Mouse (Mus musculus) forebrain, embryonic 11.5 days (tissue): ENCODE measurements around the gene Ptma. TPM values are rescaled to one million over a fixed set of nuclear protein-coding genes. Genes with fewer than 3 reads are reported as not detected.
A peak's percentile ranks its signal among the peaks of the same experiment; 100 is the strongest.
"Not testable (repeated sequence)": the region's sequence is repeated elsewhere in the genome, so short reads cannot be mapped to it uniquely, and the experiment has no call there.

Experiments used
- ATAC-seq: fragments of 200-750 bp; cut with Nextera tagmentation; replicated peaks from 2 replicates; pipeline ENCODE4 v1.8.0; 2017; ENCODE audit warnings: moderate TSS enrichment; ENCODE audit not compliant: low FRiP score
- DNase-seq: peaks from one replicate; pipeline ENCODE4 v3.0.0-alpha.2; 2017; ENCODE audit warnings: low spot score
- H3K27ac ChIP-seq: fragments of 300-500 bp; sonication (generic); 2 replicates; pipeline ENCODE4 v1.5.1; 2014; ENCODE audit warnings: low read depth, low read length
- H3K27me3 ChIP-seq: fragments of 300-500 bp; sonication (generic); 2 replicates; pipeline ENCODE4 v1.6.1; 2014; ENCODE audit warnings: mild to moderate bottlenecking, low read length, mixed read lengths; ENCODE audit not compliant: control insufficient read depth, insufficient read depth
- H3K36me3 ChIP-seq: fragments of 300-500 bp; sonication (generic); 2 replicates; pipeline ENCODE4 v1.6.1; 2014; ENCODE audit warnings: mild to moderate bottlenecking, low read length, moderate library complexity, mixed read lengths; ENCODE audit not compliant: control insufficient read depth, insufficient read depth
- H3K4me1 ChIP-seq: fragments of 300-500 bp; sonication (generic); replicated peaks from 2 replicates; pipeline ENCODE4 v1.6.1; 2014; ENCODE audit warnings: low read length, mixed read lengths; ENCODE audit not compliant: control insufficient read depth, insufficient read depth
- H3K4me2 ChIP-seq: fragments of 300-500 bp; sonication (generic); 2 replicates; pipeline ENCODE4 v1.6.1; 2014; ENCODE audit warnings: low read depth, mild to moderate bottlenecking, low read length, moderate library complexity, mixed read lengths; ENCODE audit not compliant: severe bottlenecking
- H3K4me3 ChIP-seq: fragments of 300-500 bp; sonication (generic); 2 replicates; pipeline ENCODE4 v1.5.1; 2014; ENCODE audit warnings: low read depth, low read length
- H3K9ac ChIP-seq: fragments of 300-500 bp; sonication (generic); 2 replicates; pipeline ENCODE4 v1.6.1; 2014; ENCODE audit warnings: low read length
- H3K9me3 ChIP-seq: fragments of 300-500 bp; sonication (generic); 2 replicates; pipeline ENCODE4 v1.6.1; 2016; ENCODE audit warnings: low read length, mixed read lengths; ENCODE audit not compliant: control insufficient read depth
- WGBS: fragments of 180-500 bp; shearing (Covaris S2); extraction: QIAGEN DNeasy Blood & Tissue Kit; methylation state at CpG from one replicate; pipeline ENCODE4 v1.1.7; 2014; 5-methylcytosine and 5-hydroxymethylcytosine counted together
- polyA plus RNA-seq: library from polyadenylated mRNA; unstranded; fragments of >200 nt; fragmentation: Nextera tagmentation; extraction: Ambion mirVana; gene quantifications from 2 replicates; pipeline ENCODE4 v1.2.1, GENCODE M21; 2014

Gene Ptma
- polyA plus RNA-seq, 1 experiment from 2014 or later, result 3,412 TPM

DNA sequence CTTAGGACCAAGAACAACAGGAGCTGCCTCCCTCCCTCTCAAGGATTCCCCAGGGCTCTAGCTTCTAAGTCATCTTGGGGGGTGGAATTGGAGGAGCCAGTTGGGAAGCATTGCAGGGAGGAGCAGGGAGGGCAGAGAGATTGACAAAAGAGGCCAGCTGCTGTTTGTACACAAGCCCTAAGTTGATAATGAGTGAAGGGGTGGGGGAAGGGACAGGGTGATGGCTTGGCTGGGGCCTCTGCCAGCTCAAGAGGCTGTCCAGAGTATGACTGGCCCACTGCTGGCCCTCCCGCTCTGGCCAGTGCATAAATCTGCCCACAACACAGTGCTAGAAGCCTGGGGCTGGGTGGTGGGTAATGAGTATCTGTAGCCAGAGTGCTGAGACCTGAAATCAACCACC is 21.1 kb upstream of the Ptma start:
- Histone ChIP-seq H3K4me3 (no peak overlapping the region), H3K9me3 (no peaks in the 10 kb centered on the region), H3K27ac (peak overlapping the region; percentile 86), H3K4me2 (peak overlapping the region; percentile 18; the same call in 1 of the 2 replicates), H3K36me3 (no peaks in the 10 kb centered on the region), H3K27me3 (no peaks in the 10 kb centered on the region), H3K9ac (peak overlapping the region; percentile 74), H3K4me1 (peaks cover 28% of the 10 kb centered on the region)
- no peak for ATAC-seq
- 46% methylated on average over 1 of the region's 1 CpGs for WGBS
- DNase-seq, result peak; percentile 62

DNA sequence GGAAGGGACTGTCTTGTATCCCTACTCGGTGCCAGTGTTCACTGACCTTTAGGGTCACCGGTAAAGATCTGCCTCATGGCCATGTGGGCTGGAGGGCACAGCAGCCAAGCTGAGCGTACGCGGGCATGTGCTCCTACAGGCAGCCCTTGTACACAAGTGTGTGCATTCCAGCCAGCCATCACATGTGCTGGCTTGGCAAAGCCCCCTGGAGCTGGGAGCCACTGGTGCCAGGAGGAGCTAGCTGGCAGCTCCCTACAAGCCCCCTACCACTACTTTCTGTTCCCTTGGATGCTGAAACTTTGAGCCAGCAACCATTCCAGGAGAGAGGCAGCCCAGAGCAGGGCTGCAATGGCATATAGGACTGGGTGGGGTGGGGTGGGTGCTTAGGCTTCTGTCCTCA is 20.1 kb upstream of the Ptma start:
- H3K4me1 ChIP-seq, result peaks cover 29% of the 10 kb centered on the region
- WGBS, result 87% methylated on average over 5 of the region's 5 CpGs
- H3K27ac ChIP-seq, result no peak overlapping the region

DNA sequence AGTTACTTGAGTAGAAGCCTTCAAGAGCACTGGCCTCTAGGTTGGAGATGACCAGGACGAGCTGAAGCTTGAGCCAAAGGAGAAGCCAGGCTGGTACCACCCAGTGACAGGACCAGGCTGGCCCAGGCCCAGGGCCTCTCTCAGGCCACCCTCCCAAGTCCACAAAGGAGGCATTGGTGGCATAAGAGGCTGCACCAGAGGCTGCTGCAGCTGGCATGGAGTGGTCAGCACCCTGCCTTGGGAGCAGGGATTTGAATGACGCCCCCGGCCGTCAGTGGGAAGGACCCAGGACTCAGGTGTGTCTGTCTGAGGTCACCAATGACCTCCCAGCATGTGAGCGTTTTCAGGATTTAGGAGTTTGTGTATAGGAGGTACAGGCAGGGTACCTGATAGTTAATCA is 18.7 kb upstream of the Ptma start:
- H3K4me1 ChIP-seq, result peaks cover 19% of the 10 kb centered on the region; the same call in 1 of the 2 replicates
- 84% methylated on average over 5 of the region's 5 CpGs for WGBS
- no peak overlapping the region for H3K27ac ChIP-seq
- no peak for DNase-seq
- ATAC-seq, result no peak
- H3K4me3 ChIP-seq, result no peak overlapping the region
- no peaks in the 10 kb centered on the region for H3K36me3 ChIP-seq
- H3K9ac ChIP-seq, result no peak overlapping the region
- no peaks in the 10 kb centered on the region for H3K9me3 ChIP-seq
- H3K27me3 ChIP-seq, result no peaks in the 10 kb centered on the region
- H3K4me2 ChIP-seq, result no peak overlapping the region

More for the DNA sequence above, 20.1 kb upstream of the Ptma start:
- no peaks in the 10 kb centered on the region for H3K36me3 ChIP-seq
- no peak overlapping the region for H3K9ac ChIP-seq
- no peak for DNase-seq
- H3K9me3 ChIP-seq, result no peaks in the 10 kb centered on the region
- H3K4me3 ChIP-seq, result no peak overlapping the region
- no peaks in the 10 kb centered on the region for H3K27me3 ChIP-seq
- no peak overlapping the region for H3K4me2 ChIP-seq
- ATAC-seq, result no peak

DNA sequence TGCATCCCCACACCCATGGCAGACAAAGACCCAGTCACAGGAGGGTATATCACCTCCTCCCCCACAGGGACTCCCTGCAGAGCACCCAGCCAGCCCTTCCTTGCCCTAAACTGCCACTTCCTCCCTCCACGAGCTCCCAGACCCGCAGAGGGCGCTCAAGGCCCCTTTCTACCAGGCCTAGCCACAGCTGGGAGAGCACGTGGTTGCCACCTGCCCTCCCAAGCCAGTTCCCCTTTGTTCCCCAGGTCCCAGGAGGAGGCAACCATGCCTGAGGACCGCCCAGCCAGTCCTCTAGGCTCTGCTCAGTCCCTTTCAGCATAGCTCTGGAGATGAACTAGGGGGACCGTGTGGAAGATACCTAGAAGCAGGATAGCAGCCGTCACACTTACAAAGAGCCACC is 17.1 kb upstream of the Ptma start:
- Histone ChIP-seq H3K27me3 (no peaks in the 10 kb centered on the region), H3K36me3 (no peaks in the 10 kb centered on the region), H3K4me2 (no peak overlapping the region), H3K4me3 (no peak overlapping the region), H3K4me1 (peaks cover 15% of the 10 kb centered on the region; the same call in 1 of the 2 replicates), H3K9me3 (no peaks in the 10 kb centered on the region), H3K27ac (peak overlapping the region; percentile 48; the same call in 1 of the 2 replicates), H3K9ac (peak overlapping the region; percentile 47)
- peak; percentile 93 for DNase-seq
- 8% methylated on average over 7 of the region's 7 CpGs for WGBS
- peak; percentile 83 for ATAC-seq

DNA sequence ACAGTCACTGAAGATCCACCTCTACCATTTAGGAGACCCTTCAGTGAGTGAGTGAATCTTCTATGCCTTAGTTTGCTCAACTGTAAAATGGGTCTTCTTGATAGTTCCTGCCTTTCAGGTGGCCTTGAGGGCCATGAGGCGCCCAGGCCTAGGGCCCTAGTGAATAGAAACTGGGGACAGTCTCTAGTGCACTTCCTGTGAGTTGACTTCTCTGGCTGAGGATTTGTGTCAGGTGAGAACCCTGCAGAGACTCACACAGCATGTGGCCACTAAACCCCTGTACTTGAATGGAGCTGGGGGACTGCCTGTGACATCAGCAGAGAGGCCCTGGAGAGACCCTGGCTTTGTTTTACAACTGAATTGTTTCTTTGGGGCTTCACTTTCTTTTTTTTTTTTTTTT is 16.3 kb upstream of the Ptma start:
- DNase-seq (no peak), ATAC-seq (no peak)
- H3K9me3 ChIP-seq, result no peaks in the 10 kb centered on the region
- peaks cover 9% of the 10 kb centered on the region; the same call in 1 of the 2 replicates for H3K4me1 ChIP-seq
- no peaks in the 10 kb centered on the region for H3K27me3 ChIP-seq
- H3K9ac ChIP-seq, result no peak overlapping the region
- H3K4me2 ChIP-seq, result no peak overlapping the region
- no peak overlapping the region for H3K4me3 ChIP-seq
- no peak overlapping the region for H3K27ac ChIP-seq
- 87% methylated on average over 1 of the region's 1 CpGs for WGBS
- H3K36me3 ChIP-seq, result no peaks in the 10 kb centered on the region

DNA sequence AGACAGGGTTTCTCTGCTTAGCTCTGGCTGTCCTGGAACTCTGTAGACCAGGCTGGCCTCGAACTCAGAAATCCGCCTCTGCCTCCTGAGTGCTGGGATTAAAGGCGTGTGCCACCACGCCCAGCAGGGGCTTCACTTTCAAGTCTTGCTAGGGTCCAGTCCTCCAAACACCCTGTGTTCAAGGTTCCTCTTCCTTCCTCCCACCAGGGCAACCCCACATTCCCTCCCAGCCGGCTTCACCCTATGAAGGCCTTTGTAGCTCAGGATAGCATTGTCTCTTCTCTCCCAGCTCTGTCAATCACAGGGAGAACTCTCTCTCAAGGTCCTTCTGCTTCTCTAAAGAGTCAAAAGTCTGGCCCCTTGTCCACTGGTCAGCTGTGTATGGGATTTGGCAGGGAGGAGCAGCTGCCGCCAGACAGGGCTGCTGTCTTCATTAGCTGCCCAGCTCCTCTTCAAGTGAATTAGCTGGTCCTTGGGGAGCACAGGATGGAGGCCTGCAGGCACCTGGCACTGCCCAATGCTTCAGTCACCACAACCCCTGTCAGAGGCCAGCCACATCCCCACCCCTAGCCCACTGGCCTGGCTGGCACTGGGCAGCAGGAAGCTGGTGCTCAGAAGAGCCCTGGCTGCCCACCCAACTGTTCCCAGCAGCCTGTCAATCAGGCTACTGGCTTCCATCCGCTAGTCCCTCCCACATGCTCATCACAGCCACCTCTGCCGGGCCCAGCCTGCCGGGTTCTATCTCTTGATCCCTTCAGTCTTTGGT is 15.7 kb upstream of the Ptma start:
- no peak overlapping the region for H3K4me3 ChIP-seq
- peak overlapping the region; percentile 16; the same call in 1 of the 2 replicates for H3K9ac ChIP-seq
- H3K4me1 ChIP-seq, result peaks cover 8% of the 10 kb centered on the region; the same call in 1 of the 2 replicates
- WGBS, result 40% methylated on average over 9 of the region's 9 CpGs
- H3K9me3 ChIP-seq, result no peaks in the 10 kb centered on the region
- 0 out of 2 replicates have a peak overlapping the region, but pooled peaks have one; percentile 1 for H3K27ac ChIP-seq
- DNase-seq (no peak), ATAC-seq (no peak)
- H3K4me2 ChIP-seq, result no peak overlapping the region
- H3K36me3 ChIP-seq, result no peaks in the 10 kb centered on the region
- H3K27me3 ChIP-seq, result no peaks in the 10 kb centered on the region

DNA sequence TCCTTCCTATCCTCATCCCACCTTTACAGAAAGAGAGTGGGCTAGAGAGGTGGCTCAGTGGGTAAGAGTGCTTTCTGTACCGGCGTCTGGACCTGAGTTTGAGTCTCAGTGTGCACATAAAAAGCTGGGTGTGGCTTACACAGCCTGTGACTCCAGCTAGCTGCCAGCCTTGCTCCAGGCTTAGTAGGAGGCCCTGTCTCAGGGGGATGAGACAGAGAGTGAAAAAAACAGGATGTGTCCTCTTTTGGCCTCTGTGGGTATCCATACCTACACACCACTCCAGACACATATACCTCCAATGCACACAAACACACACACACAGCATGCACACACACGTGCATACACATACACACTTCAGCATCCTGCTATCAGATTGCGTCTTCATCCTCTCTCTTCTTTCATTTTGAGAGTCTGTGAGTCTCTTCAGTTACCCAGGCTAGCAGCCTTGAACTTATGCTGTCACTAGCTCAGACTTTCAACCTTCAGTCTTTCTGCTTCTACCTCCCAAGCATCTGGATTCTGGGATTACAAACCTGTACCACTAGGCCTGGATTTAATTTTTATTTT is 14.3 kb upstream of the Ptma start:
- no peak for ATAC-seq
- no peak overlapping the region for H3K9ac ChIP-seq
- H3K36me3 ChIP-seq, result no peaks in the 10 kb centered on the region
- H3K4me1 ChIP-seq, result peaks cover 8% of the 10 kb centered on the region; the same call in 1 of the 2 replicates
- no peaks in the 10 kb centered on the region for H3K27me3 ChIP-seq
- no peak for DNase-seq
- H3K4me3 ChIP-seq, result no peak overlapping the region
- H3K27ac ChIP-seq, result no peak overlapping the region
- H3K4me2 ChIP-seq, result no peak overlapping the region
- H3K9me3 ChIP-seq, result no peaks in the 10 kb centered on the region
- 75% methylated on average over 4 of the region's 4 CpGs for WGBS

DNA sequence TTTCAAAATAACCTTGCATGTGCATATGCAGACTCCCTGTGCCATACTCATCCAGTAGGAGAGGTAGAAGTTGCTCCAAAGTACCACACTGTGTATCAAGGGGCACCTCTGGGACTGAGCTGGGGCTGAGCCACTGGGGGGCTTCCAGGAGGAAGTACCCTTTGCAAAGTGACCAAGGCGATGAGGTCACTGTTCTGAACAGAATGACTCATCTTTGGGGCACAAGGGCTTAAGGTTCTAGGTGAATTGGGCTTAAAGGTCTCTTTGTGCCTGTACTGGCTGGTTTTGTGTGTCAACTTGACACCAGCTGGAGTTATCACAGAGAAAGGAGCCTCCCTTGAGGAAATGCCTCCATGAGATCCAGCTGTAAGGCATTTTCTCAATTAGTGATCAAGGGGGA is 13.5 kb upstream of the Ptma start:
- H3K9ac ChIP-seq, ATAC-seq, H3K9me3 ChIP-seq, H3K36me3 ChIP-seq, H3K27me3 ChIP-seq, H3K4me3 ChIP-seq, H3K4me1 ChIP-seq, DNase-seq, H3K27ac ChIP-seq, H3K4me2 ChIP-seq: not testable (repeated sequence)
- 87% methylated on average over 1 of the region's 1 CpGs for WGBS
